Mouse (Mus musculus): ENCODE results near the gene Sry.

Gene Sry

GRCm38 (mm10) chrY:2663558-2663957 lies at the start of gene Sry:
Sry (minus strand) TSS chrY:2663658.
- no peak for DNase-seq (ENCODE audit: low read depth, low spot score)

Measured in ES-CJ7 (cell line).